Mouse (Mus musculus) c-Kit-positive CD71-positive TER-119-positive erythroid progenitor cells, embryonic 14.5 days (primary cell): ENCODE results near the gene Pcgf6.
"Not testable (repeated sequence)": the region's sequence is repeated elsewhere in the genome, so short reads cannot be mapped to it uniquely, and the experiment has no call there.

Experiments
- DNase-seq: peaks from one replicate; pipeline ENCODE4 v3.0.0-alpha.2; 2013; ENCODE audit warnings: low spot score

Gene Pcgf6

DNA sequence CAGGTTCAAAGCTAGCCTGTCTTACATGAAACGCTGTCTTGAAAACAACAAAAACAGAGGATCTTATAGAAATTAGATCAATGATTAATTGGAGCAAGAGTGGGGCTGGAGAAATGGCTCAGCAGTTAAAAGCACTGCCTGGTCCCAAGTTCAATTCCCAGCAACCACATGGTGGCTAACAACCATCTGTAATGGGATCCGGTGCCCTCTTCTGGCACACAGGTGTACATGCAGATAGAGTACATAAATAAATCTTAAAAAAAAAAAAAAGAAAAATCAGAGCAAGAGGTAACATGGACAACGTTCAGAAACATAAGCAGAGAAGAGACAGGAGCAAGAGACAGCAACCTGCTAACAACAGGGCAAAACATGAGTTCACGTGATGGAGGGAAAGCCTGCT lies 24.2 kb downstream of the Pcgf6 start:
- DNase-seq: no peak

- no peak for DNase-seq
Observed at GRCm38 (mm10) chr19:47024954-47025353, 25.8 kb downstream of the Pcgf6 start.

- DNase-seq: no peak
Observed at GRCm38 (mm10) chr19:47023546-47023945, 27.2 kb downstream of the Pcgf6 start.

DNA sequence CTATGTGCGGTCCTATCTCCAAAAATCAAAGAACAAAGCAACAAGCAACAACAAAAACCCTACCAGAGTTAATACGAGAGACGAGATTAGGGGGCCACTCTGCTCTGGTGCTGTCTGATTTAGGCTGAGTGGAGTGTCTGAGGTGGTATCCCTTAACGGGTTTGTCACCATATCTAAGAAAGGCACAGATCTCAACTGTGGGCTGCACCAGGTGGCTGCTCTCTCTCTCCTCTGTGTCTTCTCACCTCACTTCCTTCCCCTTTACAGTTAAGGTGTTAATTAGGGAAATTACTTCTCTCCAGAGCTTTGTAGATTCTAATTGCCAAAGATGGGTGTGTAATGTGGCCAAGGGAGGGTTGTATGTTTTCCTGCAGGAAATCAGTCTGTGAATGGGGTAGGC lies 28.0 kb downstream of the Pcgf6 start:
- no peak for DNase-seq

GRCm38 (mm10) chr19:47019326-47019725 lies 31.4 kb downstream of the Pcgf6 start:
- DNase-seq: no peak

DNA sequence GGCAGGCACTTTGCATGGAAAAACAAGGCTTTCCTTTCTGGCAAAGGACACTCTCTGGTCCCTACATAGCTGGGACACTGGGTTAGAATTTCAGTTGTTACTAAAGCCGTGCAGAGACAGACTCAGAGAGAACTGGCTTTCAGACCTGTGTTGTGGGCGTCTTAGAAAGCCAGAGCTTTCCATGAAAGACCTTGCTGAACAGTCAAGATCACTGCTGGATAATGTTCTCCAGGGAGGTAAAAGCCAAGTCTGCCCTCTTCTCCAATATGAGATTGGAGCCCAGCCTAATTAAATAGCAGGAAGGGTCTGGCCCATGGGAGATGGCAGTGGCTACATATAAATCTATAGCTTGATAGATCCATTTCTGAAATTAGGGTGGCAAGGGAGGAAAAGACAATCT lies 32.4 kb downstream of the Pcgf6 start:
- no peak for DNase-seq

- DNase-seq: no peak
Observed at GRCm38 (mm10) chr19:47017831-47018230, 32.9 kb downstream of the Pcgf6 start.

DNA sequence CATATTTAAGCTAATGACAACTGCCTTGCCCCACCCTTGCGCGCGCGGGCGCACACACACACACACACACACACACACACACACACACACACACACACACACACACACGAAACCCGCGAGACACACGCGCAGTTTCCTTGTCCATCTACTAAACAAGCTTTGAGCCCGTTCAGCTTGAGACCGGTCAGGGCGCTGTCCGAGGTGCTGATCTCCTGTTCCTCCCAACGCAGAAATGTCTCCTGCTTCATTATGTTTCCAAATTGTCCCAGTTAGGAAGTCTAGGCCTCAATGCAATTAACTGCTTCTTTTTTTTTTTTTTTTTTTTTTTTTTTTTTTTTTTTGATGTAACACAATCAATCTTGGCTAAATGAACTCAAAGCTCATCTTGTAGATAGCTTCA lies 34.2 kb downstream of the Pcgf6 start:
- DNase-seq: peak; percentile 66

GRCm38 (mm10) chr19:47015965-47016364 lies 34.7 kb downstream of the Pcgf6 start:
- DNase-seq: no peak

DNA sequence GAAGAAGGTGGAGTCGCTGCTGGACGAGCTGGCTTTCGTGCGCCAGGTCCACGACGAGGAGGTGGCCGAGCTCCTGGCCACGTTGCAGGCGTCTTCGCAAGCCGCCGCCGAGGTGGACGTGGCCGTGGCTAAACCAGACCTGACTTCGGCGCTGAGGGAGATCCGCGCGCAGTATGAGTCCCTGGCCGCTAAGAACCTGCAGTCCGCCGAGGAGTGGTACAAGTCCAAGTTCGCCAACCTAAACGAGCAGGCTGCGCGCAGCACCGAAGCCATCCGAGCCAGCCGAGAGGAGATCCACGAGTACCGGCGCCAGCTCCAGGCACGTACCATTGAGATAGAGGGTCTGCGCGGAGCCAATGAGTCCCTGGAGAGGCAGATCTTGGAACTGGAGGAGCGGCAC lies 35.3 kb downstream of the Pcgf6 start:
- no peak for DNase-seq

DNA sequence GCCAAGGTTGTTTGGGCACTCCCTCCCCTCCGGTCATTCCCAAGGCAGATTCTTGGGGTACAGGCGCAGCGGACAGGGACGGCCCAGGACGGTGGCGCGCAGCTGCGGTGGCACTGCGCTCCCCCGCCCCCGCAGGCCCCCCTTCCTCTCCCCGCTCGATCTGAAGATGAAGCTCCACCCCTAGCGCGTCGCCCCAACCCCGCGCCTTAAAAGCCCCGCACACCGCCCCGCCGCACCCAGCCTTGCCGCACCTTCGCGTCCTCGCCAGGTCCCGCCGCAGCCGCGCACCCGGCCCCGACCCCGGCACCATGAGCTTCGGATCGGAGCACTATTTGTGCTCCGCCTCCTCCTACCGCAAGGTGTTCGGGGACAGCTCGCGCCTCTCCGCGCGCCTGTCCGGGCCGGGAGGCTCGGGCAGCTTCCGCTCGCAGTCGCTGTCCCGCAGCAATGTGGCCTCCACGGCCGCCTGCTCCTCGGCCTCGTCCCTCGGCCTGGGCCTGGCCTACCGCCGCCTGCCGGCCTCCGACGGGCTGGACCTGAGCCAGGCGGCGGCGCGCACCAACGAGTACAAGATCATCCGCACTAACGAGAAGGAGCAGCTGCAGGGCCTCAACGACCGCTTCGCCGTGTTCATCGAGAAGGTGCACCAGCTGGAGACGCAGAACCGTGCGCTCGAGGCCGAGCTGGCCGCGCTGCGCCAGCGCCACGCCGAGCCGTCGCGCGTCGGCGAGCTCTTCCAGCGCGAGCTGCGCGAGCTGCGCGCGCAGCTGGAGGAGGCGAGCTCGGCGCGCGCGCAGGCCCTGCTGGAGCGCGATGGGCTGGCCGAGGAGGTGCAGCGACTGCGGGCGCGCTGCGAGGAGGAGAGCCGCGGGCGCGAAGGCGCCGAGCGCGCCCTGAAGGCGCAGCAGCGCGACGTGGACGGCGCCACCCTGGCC lies 36.0 kb downstream of the Pcgf6 start, which contains the start of the genes Ina and Nt5c2:
Gene Ina (plus strand): TSS at position 252 of the 935 bp plus-strand sequence.
Gene Nt5c2 (minus strand): TSS at position 707 of the 935 bp plus-strand sequence.
- no peak for DNase-seq

GRCm38 (mm10) chr19:47014159-47014446 lies 36.6 kb downstream of the Pcgf6 start:
- no peak for DNase-seq

GRCm38 (mm10) chr19:47013340-47014158 lies 37.2 kb downstream of the Pcgf6 start:
- no peak for DNase-seq

- no peak for DNase-seq
Observed at GRCm38 (mm10) chr19:47012521-47013130, 38.1 kb downstream of the Pcgf6 start.

GRCm38 (mm10) chr19:47009943-47010342 lies 40.8 kb downstream of the Pcgf6 start:
- DNase-seq: no peak

DNA sequence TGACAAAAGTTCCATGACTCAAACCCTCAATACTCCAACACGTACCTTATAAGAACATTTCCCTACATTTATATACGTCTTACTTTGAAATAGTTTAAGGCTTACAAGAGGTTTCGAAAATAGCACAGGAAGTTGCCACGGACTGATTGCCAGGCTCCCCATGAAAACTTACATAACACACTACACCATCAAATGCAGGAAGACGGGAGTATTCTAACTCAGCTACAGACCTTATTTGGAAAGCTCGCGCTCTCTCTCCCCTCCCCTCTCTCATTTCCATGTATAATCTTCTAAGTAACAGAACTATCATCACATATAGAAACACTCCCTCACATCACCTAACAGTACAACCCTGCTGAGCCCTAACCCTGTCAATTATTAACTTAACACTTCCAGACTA lies 41.3 kb downstream of the Pcgf6 start:
- no peak for DNase-seq

GRCm38 (mm10) chr19:47006321-47006720 lies 44.4 kb downstream of the Pcgf6 start:
- no peak for DNase-seq

GRCm38 (mm10) chr19:47005873-47006272 lies 44.8 kb downstream of the Pcgf6 start:
- DNase-seq: no peak

DNA sequence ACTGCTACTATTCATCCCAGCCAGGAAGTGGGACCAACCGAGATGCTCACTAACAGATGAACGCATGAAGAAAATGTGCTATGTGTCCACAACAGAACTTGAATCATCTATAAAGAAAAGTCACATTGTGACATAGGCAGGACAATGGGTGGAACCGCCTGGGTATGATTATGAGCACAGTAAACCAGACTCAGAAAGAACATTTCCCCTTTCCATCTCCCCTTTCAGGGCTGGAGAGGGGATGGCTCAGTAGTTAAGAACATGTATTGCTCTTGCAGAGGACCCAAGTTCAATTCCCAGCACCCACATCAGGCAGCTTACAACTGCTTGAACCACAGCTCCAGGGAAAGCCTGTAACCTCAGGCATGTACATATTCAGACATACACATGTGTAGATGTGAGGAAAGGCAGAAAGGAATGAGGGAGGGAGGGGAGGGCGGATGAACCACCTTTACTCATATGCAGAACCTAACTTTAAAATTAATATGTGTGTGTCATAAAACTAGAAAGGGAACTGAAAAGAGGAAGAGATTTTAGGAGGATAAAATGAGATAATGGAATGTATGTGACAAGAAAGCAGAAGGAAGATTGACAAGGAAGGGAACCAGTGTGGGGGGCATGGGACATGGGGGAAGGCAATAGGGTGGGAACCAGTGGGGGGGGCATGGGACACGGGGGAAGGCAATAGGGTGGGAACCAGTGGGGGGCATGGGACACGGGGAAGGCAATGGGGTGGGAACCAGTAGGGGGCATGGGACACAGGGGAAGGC lies 46.8 kb downstream of the Pcgf6 start:
- DNase-seq: no peak

GRCm38 (mm10) chr19:47000357-47000756 lies 50.3 kb downstream of the Pcgf6 start:
- not testable (repeated sequence) for DNase-seq

GRCm38 (mm10) chr19:46999753-47000152 lies 51.0 kb downstream of the Pcgf6 start:
- DNase-seq: no peak

DNA sequence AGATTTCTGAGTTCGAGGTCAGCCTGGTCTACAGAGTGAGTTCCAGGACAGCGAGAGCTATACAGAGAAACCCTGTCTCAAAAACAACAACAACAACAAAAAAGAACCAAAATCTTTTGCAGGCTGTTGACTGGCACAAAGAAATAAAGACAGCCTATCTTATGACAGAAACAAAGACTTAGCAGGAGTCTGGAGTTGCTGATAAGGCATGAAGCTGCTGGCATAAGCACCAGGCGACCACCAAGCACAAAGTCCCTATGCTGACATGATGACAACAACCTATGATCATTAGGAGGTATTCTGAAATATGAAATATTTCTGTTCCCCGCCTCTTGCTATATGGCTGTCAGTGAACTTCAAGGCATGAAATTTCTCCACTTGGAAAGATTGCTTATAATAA lies 51.8 kb downstream of the Pcgf6 start:
- DNase-seq: no peak
